Mouse (Mus musculus) neural tube, embryonic 15.5 days (tissue): Measurements from ENCODE around the gene Epb41l2. TPM values are rescaled to one million over a fixed set of nuclear protein-coding genes. Genes with fewer than 3 reads are reported as not detected.

Experiments used
- ATAC-seq: fragments of 200-750 bp; cut with Nextera tagmentation; 2 replicates; pipeline ENCODE4 v1.8.0; 2017; ENCODE audit warnings: mild to moderate bottlenecking, moderate TSS enrichment, moderate library complexity; ENCODE audit not compliant: low FRiP score
- H3K27ac ChIP-seq: fragments of 300-500 bp; sonication (generic); replicated peaks from 2 replicates; pipeline ENCODE4 v1.5.1; 2015; ENCODE audit warnings: mild to moderate bottlenecking, inconsistent platforms
- H3K27me3 ChIP-seq: fragments of 300-500 bp; sonication (generic); replicated peaks from 2 replicates; pipeline ENCODE4 v1.6.1; 2015; ENCODE audit warnings: inconsistent platforms
- H3K36me3 ChIP-seq: fragments of 300-500 bp; sonication (generic); 2 replicates; pipeline ENCODE4 v1.6.1; 2015; ENCODE audit warnings: inconsistent platforms
- H3K4me1 ChIP-seq: fragments of 300-500 bp; sonication (generic); 2 replicates; pipeline ENCODE4 v1.6.1; 2015; ENCODE audit warnings: inconsistent platforms
- H3K4me2 ChIP-seq: fragments of 300-500 bp; sonication (generic); 2 replicates; pipeline ENCODE4 v1.6.1; 2015; ENCODE audit warnings: inconsistent platforms, mild to moderate bottlenecking, moderate library complexity
- H3K4me3 ChIP-seq: fragments of 300-500 bp; sonication (generic); replicated peaks from 2 replicates; pipeline ENCODE4 v1.5.1; 2015; ENCODE audit warnings: mild to moderate bottlenecking, inconsistent platforms
- H3K9ac ChIP-seq: fragments of 300-500 bp; sonication (generic); replicated peaks from 2 replicates; pipeline ENCODE4 v1.6.1; 2015; ENCODE audit warnings: mild to moderate bottlenecking, inconsistent platforms
- H3K9me3 ChIP-seq: fragments of 300-500 bp; sonication (generic); replicated peaks from 2 replicates; pipeline ENCODE4 v1.6.1; 2016; ENCODE audit warnings: inconsistent platforms
- WGBS: fragments of 180-500 bp; shearing (Covaris S2); methylation state at CpG from one replicate; pipeline ENCODE4 v1.1.7; 2015; ENCODE audit warnings: mixed read lengths; 5-methylcytosine and 5-hydroxymethylcytosine counted together
- polyA plus RNA-seq: library from polyadenylated mRNA; unstranded; fragments of >200 nt; fragmentation: Nextera tagmentation; extraction: Ambion mirVana; gene quantifications from 2 replicates; pipeline ENCODE4 v1.2.1, GENCODE M21; 2015

Epb41l2 gene
- polyA plus RNA-seq, 1 experiment from 2014 or later = 27.7 TPM

- no peaks in the 10 kb centered on the region for H3K27me3 ChIP-seq
- no peaks in the 10 kb centered on the region for H3K4me1 ChIP-seq
- WGBS = 53% methylated on average over 9 of the region's 9 CpGs
- no peaks in the 10 kb centered on the region for H3K9me3 ChIP-seq
- no peak for ATAC-seq
- H3K27ac ChIP-seq = peak overlapping the region; percentile 10; the same call in 1 of the 2 replicates
- no peak overlapping the region for H3K4me3 ChIP-seq
- no peak overlapping the region for H3K9ac ChIP-seq
- no peak overlapping the region for H3K4me2 ChIP-seq
- no peaks in the 10 kb centered on the region for H3K36me3 ChIP-seq
Measured at GRCm38 (mm10) chr10:25331321-25332049, 28.1 kb upstream of the Epb41l2 start.

GRCm38 (mm10) chr10:25333390-25334079, 26.1 kb upstream of the Epb41l2 start:
- Histone ChIP-seq H3K4me3 (no peak overlapping the region), H3K36me3 (no peaks in the 10 kb centered on the region), H3K4me2 (no peak overlapping the region), H3K27me3 (no peaks in the 10 kb centered on the region), H3K4me1 (no peaks in the 10 kb centered on the region), H3K9me3 (no peaks in the 10 kb centered on the region), H3K9ac (no peak overlapping the region), H3K27ac (no peak overlapping the region)
- no peak for ATAC-seq
- WGBS = 83% methylated on average over 4 of the region's 4 CpGs

- WGBS = 96% methylated on average over 5 of the region's 5 CpGs
Measured at GRCm38 (mm10) chr10:25340675-25341074, 18.9 kb upstream of the Epb41l2 start.

GRCm38 (mm10) chr10:25342801-25343200, 16.8 kb upstream of the Epb41l2 start:
- H3K9me3 ChIP-seq = no peaks in the 10 kb centered on the region
- no peaks in the 10 kb centered on the region for H3K36me3 ChIP-seq

More at GRCm38 (mm10) chr10:25340675-25341074, 18.9 kb upstream of the Epb41l2 start:
- no peaks in the 10 kb centered on the region for H3K9me3 ChIP-seq
- no peak overlapping the region for H3K9ac ChIP-seq
- no peak overlapping the region for H3K27ac ChIP-seq
- no peak for ATAC-seq
- H3K4me1 ChIP-seq = no peaks in the 10 kb centered on the region
- no peaks in the 10 kb centered on the region for H3K36me3 ChIP-seq
- no peak overlapping the region for H3K4me2 ChIP-seq
- no peak overlapping the region for H3K4me3 ChIP-seq
- H3K27me3 ChIP-seq = no peaks in the 10 kb centered on the region

GRCm38 (mm10) chr10:25353941-25354340, 5.7 kb upstream of the Epb41l2 start:
- Histone ChIP-seq H3K4me1 (no peaks in the 10 kb centered on the region), H3K27me3 (no peaks in the 10 kb centered on the region), H3K9me3 (no peaks in the 10 kb centered on the region), H3K4me2 (no peak overlapping the region), H3K27ac (no peak overlapping the region), H3K36me3 (no peaks in the 10 kb centered on the region), H3K9ac (no peak overlapping the region), H3K4me3 (no peak overlapping the region)
- ATAC-seq = no peak
- WGBS = 88% methylated on average over 3 of the region's 3 CpGs

More at GRCm38 (mm10) chr10:25342801-25343200, 16.8 kb upstream of the Epb41l2 start:
- H3K4me1 ChIP-seq = no peaks in the 10 kb centered on the region
- H3K27me3 ChIP-seq = no peaks in the 10 kb centered on the region
- H3K9ac ChIP-seq = no peak overlapping the region
- H3K4me2 ChIP-seq = no peak overlapping the region
- no peak for ATAC-seq
- no peak overlapping the region for H3K27ac ChIP-seq
- no peak overlapping the region for H3K4me3 ChIP-seq

- H3K4me2 ChIP-seq = no peak overlapping the region
- 93% methylated on average over 7 of the region's 7 CpGs for WGBS
- H3K27me3 ChIP-seq = no peaks in the 10 kb centered on the region
- H3K4me3 ChIP-seq = no peak overlapping the region
- H3K9me3 ChIP-seq = no peaks in the 10 kb centered on the region
- ATAC-seq = no peak
- H3K36me3 ChIP-seq = no peaks in the 10 kb centered on the region
- H3K9ac ChIP-seq = no peak overlapping the region
- H3K27ac ChIP-seq = no peak overlapping the region
- H3K4me1 ChIP-seq = no peaks in the 10 kb centered on the region
Measured at GRCm38 (mm10) chr10:25354390-25354789, 5.2 kb upstream of the Epb41l2 start.

GRCm38 (mm10) chr10:25359959-25360811, 587 bp downstream of the Epb41l2 start:
- Histone ChIP-seq H3K27me3 (no peaks in the 10 kb centered on the region), H3K9ac (peak overlapping the region; percentile 74), H3K9me3 (no peaks in the 10 kb centered on the region), H3K36me3 (no peaks in the 10 kb centered on the region), H3K4me3 (peak overlapping the region; percentile 83), H3K27ac (peak overlapping the region; percentile 79), H3K4me1 (peaks cover 16% of the 10 kb centered on the region), H3K4me2 (peak overlapping the region; percentile 73)
- under 1% methylated on average over 56 of the region's 84 CpGs for WGBS
- ATAC-seq = peak; percentile 81

- Histone ChIP-seq H3K27me3 (no peaks in the 10 kb centered on the region), H3K36me3 (no peaks in the 10 kb centered on the region), H3K27ac (no peak overlapping the region), H3K9me3 (no peaks in the 10 kb centered on the region), H3K4me3 (no peak overlapping the region), H3K9ac (no peak overlapping the region), H3K4me2 (peak overlapping the region; percentile 73; the same call in 1 of the 2 replicates), H3K4me1 (peaks cover 16% of the 10 kb centered on the region)
- WGBS = 70% methylated on average over 6 of the region's 6 CpGs
- no peak for ATAC-seq
Measured at GRCm38 (mm10) chr10:25362235-25362634, 2.6 kb downstream of the Epb41l2 start.

GRCm38 (mm10) chr10:25365158-25365557, 5.6 kb downstream of the Epb41l2 start:
- no peaks in the 10 kb centered on the region for H3K9me3 ChIP-seq
- H3K4me3 ChIP-seq = no peak overlapping the region
- ATAC-seq = no peak
- 93% methylated on average over 7 of the region's 7 CpGs for WGBS
- H3K36me3 ChIP-seq = no peaks in the 10 kb centered on the region
- H3K27ac ChIP-seq = no peak overlapping the region
- H3K4me2 ChIP-seq = no peak overlapping the region
- H3K27me3 ChIP-seq = no peaks in the 10 kb centered on the region
- H3K9ac ChIP-seq = no peak overlapping the region
- H3K4me1 ChIP-seq = peaks cover 20% of the 10 kb centered on the region

GRCm38 (mm10) chr10:25365708-25366107, 6.1 kb downstream of the Epb41l2 start:
- H3K9ac ChIP-seq = no peak overlapping the region
- ATAC-seq = no peak
- H3K4me1 ChIP-seq = peaks cover 16% of the 10 kb centered on the region
- no peak overlapping the region for H3K4me3 ChIP-seq
- H3K36me3 ChIP-seq = no peaks in the 10 kb centered on the region
- no peaks in the 10 kb centered on the region for H3K9me3 ChIP-seq
- H3K27ac ChIP-seq = no peak overlapping the region
- no peak overlapping the region for H3K4me2 ChIP-seq
- WGBS = 84% methylated on average over 7 of the region's 7 CpGs
- no peaks in the 10 kb centered on the region for H3K27me3 ChIP-seq

GRCm38 (mm10) chr10:25366691-25367090, 7.1 kb downstream of the Epb41l2 start:
- H3K36me3 ChIP-seq = no peaks in the 10 kb centered on the region
- H3K4me1 ChIP-seq = peaks cover 13% of the 10 kb centered on the region
- H3K4me3 ChIP-seq = no peak overlapping the region
- H3K27ac ChIP-seq = no peak overlapping the region
- no peak for ATAC-seq
- H3K9me3 ChIP-seq = no peaks in the 10 kb centered on the region
- no peaks in the 10 kb centered on the region for H3K27me3 ChIP-seq
- H3K9ac ChIP-seq = no peak overlapping the region
- H3K4me2 ChIP-seq = no peak overlapping the region
- WGBS = 86% methylated on average over 5 of the region's 5 CpGs
